8 mouse cellular contexts compared by ENCODE assay signal in the genomic region with DNA sequence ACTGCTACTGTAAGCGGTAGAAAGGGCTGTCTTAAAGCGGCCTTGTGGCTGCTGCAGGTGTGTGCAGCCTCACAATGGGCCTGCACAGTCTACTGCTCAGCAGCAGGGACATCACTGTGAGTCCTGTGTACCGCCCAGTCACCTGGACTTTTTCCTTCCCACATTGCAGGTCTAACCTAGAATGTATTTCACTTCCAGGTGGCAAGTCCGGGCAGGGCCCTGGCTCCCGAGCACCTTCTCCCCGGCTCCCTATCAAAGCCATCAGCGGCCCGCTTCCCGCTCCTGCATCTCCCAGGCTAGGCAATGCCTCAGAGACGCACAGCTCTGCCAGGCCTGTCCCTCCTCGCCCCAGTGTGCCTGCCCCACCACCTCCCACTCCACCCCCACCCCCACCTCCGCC. TPM values are rescaled to one million over a fixed set of nuclear protein-coding genes. Genes with fewer than 3 reads are reported as not detected.
DNase-seq lines count a peak whose midpoint lies in the region; ATAC-seq lines count a peak whose summit lies in the region.

No protein-coding gene starts in this region.

- DNase-seq in lung, postnatal 10 days: no peak
- DNase-seq in right cerebral cortex, postnatal 25 days: no peak
- DNase-seq in left cerebral cortex, postnatal 4 days: no peak

- no peaks in the 10 kb centered on the region for H3K36me3 ChIP-seq in lung, embryonic 15.5 days
- H3K36me3 ChIP-seq in embryonic facial prominence, embryonic 13.5 days: no peaks in the 10 kb centered on the region
- H3K36me3 ChIP-seq in hindbrain, embryonic 16.5 days (ENCODE audit: control insufficient read depth, insufficient read depth, low read length): no peaks in the 10 kb centered on the region
- H3K36me3 ChIP-seq in neural tube, embryonic 13.5 days: 0 out of 2 replicates have a peak, but pooled peaks cover 5% of the 10 kb centered on the region

- no peaks in the 10 kb centered on the region for H3K9me3 ChIP-seq in lung, embryonic 15.5 days
- no peaks in the 10 kb centered on the region for H3K9me3 ChIP-seq in embryonic facial prominence, embryonic 13.5 days
- no peaks in the 10 kb centered on the region for H3K9me3 ChIP-seq in hindbrain, embryonic 16.5 days (ENCODE audit: control insufficient read depth, low read length)
- no peaks in the 10 kb centered on the region for H3K9me3 ChIP-seq in neural tube, embryonic 13.5 days

- H3K9ac ChIP-seq in lung, embryonic 15.5 days: no peak overlapping the region
- H3K9ac ChIP-seq in embryonic facial prominence, embryonic 13.5 days: no peak overlapping the region
- peak overlapping the region; percentile 20; the same call in 1 of the 2 replicates for H3K9ac ChIP-seq in hindbrain, embryonic 16.5 days (ENCODE audit: low read depth, low read length)
- peak overlapping the region; percentile 63 for H3K9ac ChIP-seq in neural tube, embryonic 13.5 days

- 17% methylated on average over 12 of the region's 12 CpGs for WGBS in lung, embryonic 15.5 days
- WGBS in embryonic facial prominence, embryonic 13.5 days: 20% methylated on average over 11 of the region's 12 CpGs
- 24% methylated on average over 11 of the region's 12 CpGs for WGBS in hindbrain, embryonic 16.5 days
- 14% methylated on average over 11 of the region's 12 CpGs for WGBS in neural tube, embryonic 13.5 days

- peak overlapping the region; percentile 54 for H3K4me2 ChIP-seq in lung, embryonic 15.5 days
- H3K4me2 ChIP-seq in embryonic facial prominence, embryonic 13.5 days: peak overlapping the region; percentile 64
- peak overlapping the region; percentile 56 for H3K4me2 ChIP-seq in hindbrain, embryonic 16.5 days (ENCODE audit: low read length)
- peak overlapping the region; percentile 56 for H3K4me2 ChIP-seq in neural tube, embryonic 13.5 days

- peak; percentile 41; the same call in 1 of the 2 replicates for ATAC-seq in lung, embryonic 15.5 days (ENCODE audit: borderline replicate concordance, extremely low read depth, low FRiP score, low TSS enrichment)
- no peak for ATAC-seq in embryonic facial prominence, embryonic 13.5 days (ENCODE audit: insufficient number of reproducible peaks, insufficient read depth, low FRiP score, low TSS enrichment, low read depth)
- ATAC-seq in hindbrain, embryonic 16.5 days: peak; percentile 65
- peak; percentile 67; the same call in 1 of the 2 replicates for ATAC-seq in neural tube, embryonic 13.5 days (ENCODE audit: low read depth)
- ATAC-seq in megakaryocyte-erythroid progenitor cell, adult 5-6 weeks (replicated peaks; ENCODE audit: low FRiP score, low TSS enrichment, poor library complexity, severe bottlenecking): no peak

- peaks cover 13% of the 10 kb centered on the region; the same call in 1 of the 2 replicates for H3K4me1 ChIP-seq in lung, embryonic 15.5 days
- 0 out of 2 replicates have a peak, but pooled peaks cover 5% of the 10 kb centered on the region for H3K4me1 ChIP-seq in embryonic facial prominence, embryonic 13.5 days
- no peaks in the 10 kb centered on the region; the same call in 1 of the 2 replicates for H3K4me1 ChIP-seq in hindbrain, embryonic 16.5 days (ENCODE audit: control insufficient read depth, insufficient read depth, low read depth, low read length)
- peaks cover 14% of the 10 kb centered on the region for H3K4me1 ChIP-seq in neural tube, embryonic 13.5 days (replicated peaks)

- no peak overlapping the region for H3K27ac ChIP-seq in lung, embryonic 15.5 days
- no peak overlapping the region for H3K27ac ChIP-seq in embryonic facial prominence, embryonic 13.5 days
- no peak overlapping the region for H3K27ac ChIP-seq in hindbrain, embryonic 16.5 days (ENCODE audit: low read depth, low read length)
- H3K27ac ChIP-seq in neural tube, embryonic 13.5 days (replicated peaks): no peak overlapping the region

- H3K27me3 ChIP-seq in lung, embryonic 15.5 days: peaks cover 26% of the 10 kb centered on the region
- H3K27me3 ChIP-seq in embryonic facial prominence, embryonic 13.5 days: peaks cover 19% of the 10 kb centered on the region
- no peaks in the 10 kb centered on the region for H3K27me3 ChIP-seq in hindbrain, embryonic 16.5 days (replicated peaks; ENCODE audit: control insufficient read depth, insufficient read depth, low read length)
- peaks cover 20% of the 10 kb centered on the region; the same call in 1 of the 2 replicates for H3K27me3 ChIP-seq in neural tube, embryonic 13.5 days

- intact Hi-C loops in left cerebral cortex, postnatal 4 days (cut with DNase I): no loop called here

- peak overlapping the region; percentile 32 for H3K4me3 ChIP-seq in lung, embryonic 15.5 days
- peak overlapping the region; percentile 34 for H3K4me3 ChIP-seq in embryonic facial prominence, embryonic 13.5 days
- peak overlapping the region; percentile 26 for H3K4me3 ChIP-seq in hindbrain, embryonic 16.5 days (ENCODE audit: low read length)
- peak overlapping the region; percentile 24 for H3K4me3 ChIP-seq in neural tube, embryonic 13.5 days

RNA-seq across cellular contexts. Expression of gene Wipf3, which starts 55.6 kb away (rescaled TPM):
- polyA plus RNA-seq in lung, embryonic 15.5 days (2015; fragmentation: Nextera tagmentation; extraction: Ambion mirVana): 1.2 and 1.5 TPM in 2 replicates
- 1.1 and 1.5 TPM in 2 replicates for polyA plus RNA-seq in embryonic facial prominence, embryonic 13.5 days (2015; fragmentation: Nextera tagmentation; extraction: Ambion mirVana)
- polyA plus RNA-seq in hindbrain, embryonic 16.5 days (2015; fragmentation: Nextera tagmentation; extraction: Ambion mirVana): 2.3 and 2.5 TPM in 2 replicates
- polyA plus RNA-seq in neural tube, embryonic 13.5 days (2015; fragmentation: Nextera tagmentation; extraction: Ambion mirVana): 2.3 and 3.1 TPM in 2 replicates
- total RNA-seq in megakaryocyte-erythroid progenitor cell, adult 5-6 weeks (2014; fragmentation: Nextera tagmentation): not detected in 2 replicates
- not detected in 2 replicates for total RNA-seq in megakaryocyte-erythroid progenitor cell, adult 5-6 weeks (2017)
- 10 to 100 TPM; 21.9 to 22.6 TPM for total RNA-seq in left cerebral cortex, postnatal 4 days (2021)

Comparison
In these comparisons a context has a peak if more than half of its experiments do, and no peak if none do; other contexts are left out.
1. ATAC-seq: peak in lung, embryonic 15.5 days (single experiment), hindbrain, embryonic 16.5 days (single experiment) and neural tube, embryonic 13.5 days (single experiment); none in embryonic facial prominence, embryonic 13.5 days (single experiment) and megakaryocyte-erythroid progenitor cell, adult 5-6 weeks (single experiment).
2. H3K9ac ChIP-seq: peak in hindbrain, embryonic 16.5 days (single experiment) and neural tube, embryonic 13.5 days (single experiment); none in lung, embryonic 15.5 days (single experiment) and embryonic facial prominence, embryonic 13.5 days (single experiment).
3. Peak in every context shown above with its lines, with median percentiles within 50 percentile points of each other: H3K4me2 ChIP-seq and H3K4me3 ChIP-seq.